Mouse (Mus musculus) CD4-positive, CD25-positive, alpha-beta regulatory T cell, adult 2 months (primary cell): ENCODE data around the gene Nhlrc4.

ENCODE experiments used
- DNase-seq: peaks from one replicate; pipeline ENCODE4 v3.0.0-alpha.2; 2012; ENCODE audit warnings: low read depth, low spot score

Nhlrc4 gene

DNA sequence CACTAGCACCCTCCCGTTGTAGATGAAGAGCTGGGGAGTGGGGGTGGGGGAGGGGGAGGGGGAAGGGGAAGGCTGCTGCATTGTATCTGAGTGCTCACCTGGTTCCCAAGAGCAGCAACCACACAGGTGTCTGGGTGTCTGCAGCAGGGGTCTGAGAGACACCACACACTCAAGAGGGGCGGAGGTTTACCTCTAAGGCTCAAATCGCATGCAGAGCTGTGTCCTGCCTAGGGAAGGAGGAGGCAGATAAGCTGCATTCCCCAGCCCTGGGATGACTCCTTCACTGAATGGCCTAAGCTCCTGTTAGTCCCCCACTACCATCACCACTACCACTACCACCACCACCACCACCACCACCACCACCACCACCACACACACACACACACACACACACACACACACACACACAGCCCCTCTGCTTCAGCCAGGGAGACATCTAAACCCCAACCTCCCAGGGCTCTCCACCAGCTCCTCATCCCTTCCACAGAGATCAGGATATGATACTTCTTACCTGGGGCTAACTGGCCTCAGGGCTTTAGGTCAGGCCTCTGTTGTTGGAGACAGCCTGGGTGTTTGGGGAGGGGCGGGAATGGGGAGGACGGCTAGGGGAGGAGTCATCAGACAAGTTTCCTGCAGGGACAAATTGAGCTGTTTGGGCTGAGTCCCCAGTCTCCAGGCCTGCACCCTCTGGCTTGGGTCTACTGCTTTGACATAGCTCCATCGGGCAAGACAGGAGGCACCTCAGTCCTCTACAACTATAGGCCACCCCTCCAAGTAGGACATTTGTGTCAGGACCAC is at the start of gene Nhlrc4, which contains the start of gene Pigq:
Gene Nhlrc4, minus strand, starts transcription at position 596 of the 798 bp plus-strand sequence.
Gene Pigq, minus strand, starts transcription at position 571 of the 798 bp plus-strand sequence.
- DNase-seq: no peak

- DNase-seq: no peak
Observed at GRCm38 (mm10) chr17:25993489-25993888, 48.7 kb upstream of the Nhlrc4 start.

DNA sequence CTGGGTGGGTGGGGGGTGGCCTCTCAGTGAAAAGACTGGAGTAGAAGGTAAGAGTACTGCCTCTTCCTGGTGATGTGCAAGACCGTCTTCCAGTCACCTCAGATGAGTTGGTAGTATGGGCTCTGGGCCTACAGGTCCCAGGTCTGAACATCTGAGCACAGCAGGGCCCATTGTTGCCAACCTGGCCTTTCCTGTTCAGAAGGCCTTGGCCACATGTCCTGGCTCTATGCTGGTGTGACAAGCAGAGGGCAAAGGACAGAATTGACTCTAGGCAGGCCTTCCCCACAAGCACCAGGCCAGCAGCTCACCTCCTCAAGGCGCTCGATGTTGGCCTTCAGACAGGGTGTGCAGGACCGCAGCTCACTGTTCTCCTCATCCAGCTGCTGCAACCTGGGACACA is 47.5 kb upstream of the Nhlrc4 start:
- DNase-seq: no peak

GRCm38 (mm10) chr17:25990331-25990730 is 45.6 kb upstream of the Nhlrc4 start:
- no peak for DNase-seq

- DNase-seq: peak; percentile 95
Observed at GRCm38 (mm10) chr17:25985306-25986294, 40.8 kb upstream of the Nhlrc4 start, which contains the start of gene Capn15. TSS of gene Capn15 (minus strand) at chr17:25985796.

DNA sequence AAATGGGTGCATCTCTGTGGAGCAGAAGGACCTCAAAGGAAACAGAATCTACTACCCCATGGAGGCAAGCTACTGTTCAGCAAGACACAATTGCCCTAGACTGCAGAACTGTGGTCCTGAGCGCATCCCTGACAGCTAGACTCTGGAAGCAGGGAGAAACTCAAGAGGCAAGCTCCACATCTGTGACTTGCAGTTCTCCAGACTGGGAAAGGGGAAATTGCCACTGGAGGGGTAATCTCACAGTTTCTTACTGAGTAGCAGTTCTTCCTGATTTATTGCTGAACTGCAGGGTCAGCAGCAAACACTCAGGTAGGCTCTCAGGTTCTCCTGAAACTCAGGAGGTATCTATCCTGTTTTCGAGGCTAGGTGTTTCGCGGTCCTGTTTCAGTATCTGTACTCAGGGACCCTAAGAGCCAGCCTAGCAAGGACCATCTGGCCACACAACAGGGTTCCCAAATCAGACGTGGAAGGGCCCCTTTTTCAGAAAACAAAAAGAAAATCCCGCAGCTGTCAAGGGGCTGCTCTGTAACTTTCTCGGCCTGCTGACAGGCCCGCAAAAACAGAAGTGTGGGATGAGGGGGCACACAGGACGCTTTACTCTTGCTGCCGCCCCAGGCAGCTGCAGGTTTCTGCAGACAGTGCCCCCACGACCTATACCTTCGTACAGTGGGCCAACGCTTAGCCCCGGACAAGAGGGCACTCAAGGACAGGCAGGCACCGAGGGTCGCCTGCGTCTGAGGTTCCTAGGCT is 40.0 kb upstream of the Nhlrc4 start:
- no peak for DNase-seq

DNA sequence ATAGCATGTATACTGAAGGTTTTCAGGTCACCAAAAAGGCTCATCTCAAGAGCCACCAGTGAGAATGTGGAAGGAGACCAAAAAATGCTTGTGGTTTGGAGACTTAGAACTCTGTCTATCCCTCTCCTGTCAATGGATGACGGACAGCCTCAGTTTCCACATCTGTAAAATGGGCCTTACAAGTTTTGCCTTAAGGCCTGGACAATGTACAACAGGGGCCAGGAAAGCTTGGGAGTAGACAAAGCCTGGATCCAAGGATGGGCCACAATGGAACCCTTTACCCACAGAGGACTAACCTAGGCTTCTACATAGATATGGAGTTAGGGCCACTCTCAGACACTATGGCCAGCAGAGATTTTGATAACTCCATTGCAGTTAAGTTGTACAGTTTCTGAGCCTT is 39.3 kb upstream of the Nhlrc4 start:
- DNase-seq: no peak

DNA sequence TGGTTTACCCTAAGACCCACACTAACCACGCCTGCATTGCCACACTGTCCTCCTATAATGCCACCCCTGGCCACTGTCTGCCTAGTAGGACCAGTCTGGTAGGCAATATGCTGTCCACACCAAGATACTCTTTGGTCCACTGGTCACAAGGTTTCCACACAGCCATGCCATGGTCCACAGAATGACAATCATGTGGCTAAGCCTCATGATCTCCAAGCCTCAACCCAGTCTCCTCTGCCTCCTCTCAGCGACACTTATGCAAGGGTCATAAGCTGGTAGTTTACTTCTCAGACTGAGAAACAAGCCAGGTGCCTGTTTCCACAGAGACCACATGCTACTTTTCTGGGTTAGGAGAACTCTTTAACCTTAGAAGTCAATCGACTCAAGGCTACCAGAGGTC is 38.2 kb upstream of the Nhlrc4 start:
- DNase-seq: no peak

DNA sequence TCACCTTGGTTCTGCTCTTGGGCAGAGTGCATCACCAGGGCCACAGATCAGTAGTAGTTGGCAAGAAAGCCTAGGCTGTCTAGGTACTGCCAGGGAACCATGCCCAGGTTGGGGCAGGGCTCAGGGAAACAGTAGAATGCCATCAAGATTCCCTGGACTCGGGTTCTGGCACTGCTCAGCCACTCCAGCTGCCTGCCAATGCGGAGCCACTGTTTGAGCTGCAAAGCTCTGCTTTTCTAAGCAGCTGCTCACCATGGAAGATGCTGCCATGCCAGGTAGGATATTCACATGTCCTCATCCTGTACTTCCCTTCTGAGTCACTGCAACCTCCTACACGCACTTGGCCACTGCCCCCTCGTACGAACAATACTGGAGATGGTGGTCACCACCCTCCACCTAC is 36.1 kb upstream of the Nhlrc4 start:
- DNase-seq: no peak

DNA sequence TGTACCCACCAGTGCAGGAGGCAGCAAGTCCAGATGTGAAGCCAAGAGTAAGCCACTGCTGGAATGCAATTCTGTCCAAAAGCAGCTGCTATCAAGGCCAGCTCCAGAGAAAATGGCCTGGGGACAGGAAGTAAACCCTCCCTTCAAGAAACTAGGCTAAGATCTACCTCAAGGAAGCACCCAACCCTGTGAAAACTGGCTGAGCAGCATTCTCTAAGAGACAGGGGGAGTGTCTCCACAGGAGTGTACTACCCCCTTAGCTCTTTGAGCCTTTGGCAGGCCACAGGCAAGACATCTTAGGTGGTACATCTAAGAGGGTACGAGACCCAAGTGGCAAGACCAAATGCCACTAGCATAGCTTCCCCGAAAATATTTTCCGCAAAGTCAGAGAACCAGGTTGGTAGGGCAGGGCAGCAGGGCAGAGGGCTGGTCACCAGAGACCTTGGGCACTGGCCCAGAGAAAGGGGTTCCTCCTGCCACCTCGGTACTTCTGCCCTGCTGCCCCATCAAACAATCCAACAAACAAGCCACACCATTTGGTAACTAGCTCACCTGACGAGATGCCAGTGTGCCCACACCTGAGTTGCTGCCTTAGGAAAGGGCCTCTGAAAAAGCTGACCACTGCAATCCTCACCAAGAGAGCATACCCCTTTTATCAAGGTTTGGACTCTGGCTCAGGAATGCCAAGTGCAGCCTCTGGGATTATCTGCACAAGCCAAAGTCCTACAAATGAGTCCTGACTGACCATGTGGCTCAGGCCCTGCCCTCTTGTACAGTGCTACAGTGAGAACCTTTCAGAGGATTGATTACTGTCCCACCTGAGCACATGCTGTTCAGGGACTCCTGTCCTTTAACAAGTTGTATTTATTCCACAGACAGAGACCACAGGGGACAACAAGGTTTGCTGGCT is 35.3 kb upstream of the Nhlrc4 start:
- DNase-seq: no peak

DNA sequence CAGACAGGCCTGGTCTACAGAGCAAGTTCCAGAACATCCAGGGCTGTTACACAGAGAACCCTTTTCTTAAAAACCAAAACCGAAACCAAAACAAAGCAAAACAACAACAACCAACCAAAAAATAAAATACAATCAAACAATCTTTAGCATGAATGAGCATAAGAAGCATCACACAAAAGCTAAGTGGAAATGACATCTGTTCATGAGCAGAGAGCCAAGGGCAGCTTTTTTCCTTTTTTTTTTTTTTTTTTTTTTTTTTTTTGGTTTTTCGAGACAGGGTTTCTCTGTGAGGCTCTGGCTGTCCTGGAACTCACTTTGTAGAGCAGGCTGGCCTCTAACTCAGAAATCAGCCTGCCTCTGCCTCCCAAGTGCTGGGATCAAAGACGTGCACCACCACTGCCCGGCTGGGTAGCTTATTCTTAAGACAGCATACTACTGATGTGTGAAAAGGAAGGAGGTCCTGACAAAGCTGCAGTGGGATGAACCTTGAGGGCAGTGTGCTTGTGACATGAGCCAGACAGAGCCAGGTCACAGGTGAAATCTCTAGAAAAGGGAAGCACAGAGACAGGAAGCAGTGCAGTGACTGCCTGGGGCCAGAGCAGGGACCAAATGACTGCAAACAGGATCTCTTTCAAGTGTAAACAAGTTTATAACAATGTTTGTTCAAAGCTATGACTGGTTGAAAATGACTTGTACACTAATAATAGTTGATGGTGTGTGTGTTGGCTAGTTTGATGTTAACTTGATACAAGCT is 26.4 kb upstream of the Nhlrc4 start:
- DNase-seq: peak; percentile 36

DNA sequence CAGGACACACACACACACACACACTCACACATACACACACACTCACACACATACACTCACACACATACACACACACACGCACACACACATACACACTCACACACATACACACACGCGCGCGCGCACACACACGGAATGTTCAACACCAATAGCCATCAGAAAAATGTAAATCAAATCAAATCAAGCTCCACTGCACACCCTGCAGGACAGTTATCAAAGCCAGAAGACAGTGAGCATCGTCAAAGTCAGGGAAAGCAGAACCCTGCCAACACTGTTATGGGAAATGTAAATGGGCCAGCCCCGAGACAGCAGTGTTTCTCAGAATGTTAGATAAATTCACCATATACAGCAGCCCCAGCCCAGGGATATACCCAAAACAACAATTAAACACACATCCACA is 25.7 kb upstream of the Nhlrc4 start:
- peak; percentile 43 for DNase-seq

DNA sequence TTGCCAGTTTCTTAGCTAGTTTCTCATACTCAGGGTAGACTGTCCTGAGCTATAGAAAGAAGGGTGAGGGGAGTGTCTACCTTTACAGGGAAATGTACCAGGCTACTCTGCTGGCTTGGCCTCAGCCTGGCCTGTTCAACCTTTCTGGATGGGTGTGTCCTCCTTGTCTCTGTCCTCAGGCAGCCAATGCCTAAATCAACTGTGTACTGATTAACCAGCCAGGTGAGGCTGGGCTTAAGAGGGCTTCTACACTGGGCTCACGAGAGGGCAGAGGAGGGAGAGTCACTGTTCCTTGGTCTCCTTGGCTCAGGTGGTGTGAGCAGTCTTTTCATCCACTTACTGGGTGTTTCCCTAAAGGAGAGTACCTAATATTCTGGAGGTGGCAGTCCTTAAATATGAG is 23.4 kb upstream of the Nhlrc4 start:
- no peak for DNase-seq

GRCm38 (mm10) chr17:25967652-25968051 is 22.9 kb upstream of the Nhlrc4 start:
- no peak for DNase-seq

DNA sequence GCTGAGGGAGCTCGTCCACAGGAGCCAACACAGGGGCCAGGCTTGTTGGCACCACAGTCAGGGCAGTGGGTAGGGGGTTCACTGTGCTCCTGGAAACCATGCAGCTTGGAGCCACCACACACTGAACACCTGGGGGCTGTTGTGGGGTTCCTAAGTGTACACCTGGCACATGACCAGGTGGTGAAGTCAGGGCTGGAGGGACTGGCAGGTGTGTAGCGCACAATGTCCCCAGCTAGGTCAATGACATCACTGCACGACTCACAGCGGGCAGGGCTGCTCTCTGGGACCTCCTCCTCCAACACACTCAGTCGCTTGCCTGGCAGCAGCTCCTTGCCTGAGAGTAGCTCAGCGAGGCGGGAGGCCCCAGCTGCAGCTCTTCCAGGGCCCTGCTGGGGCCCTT is 19.5 kb upstream of the Nhlrc4 start:
- DNase-seq: no peak

DNA sequence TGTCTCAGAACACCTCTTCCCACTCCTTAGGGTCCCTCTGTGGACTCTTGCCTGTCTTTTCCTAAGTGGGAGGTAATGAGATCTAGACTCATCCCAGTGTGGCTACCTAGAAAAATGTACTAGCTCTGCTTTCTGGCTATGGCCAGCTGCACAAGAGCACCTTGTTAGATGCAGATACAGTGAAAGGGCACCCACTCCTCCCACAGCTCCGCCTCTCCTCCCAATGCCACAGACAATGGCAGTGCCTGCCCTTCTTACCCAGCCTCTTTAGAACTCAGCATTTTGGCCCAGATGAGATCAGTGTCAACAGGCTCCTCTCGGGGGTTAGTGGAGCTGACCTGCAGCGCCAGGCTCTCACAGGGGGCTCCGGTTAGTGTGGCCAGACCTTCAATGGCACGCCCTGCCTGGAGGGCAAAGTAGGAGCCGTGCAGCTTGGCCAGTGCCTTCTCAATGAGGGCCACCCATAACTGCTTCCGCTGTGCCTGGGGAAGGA is 17.7 kb upstream of the Nhlrc4 start:
- no peak for DNase-seq

GRCm38 (mm10) chr17:25961566-25961965 is 16.8 kb upstream of the Nhlrc4 start:
- no peak for DNase-seq

- DNase-seq: no peak
Observed at GRCm38 (mm10) chr17:25959630-25960467, 15.1 kb upstream of the Nhlrc4 start.
